Mouse (Mus musculus) yolk sac, embryonic 10.5 days (tissue): ENCODE measurements at regions not wholly inside any gene's neighbourhood (a gene's known extent, or its start where the extent isn't known, plus 50 kb on each side); places are given as distances from the start of the nearest gene placed in this dataset.

Source experiments
- DNase-seq: peaks from one replicate; pipeline ENCODE4 v3.0.0-alpha.2; 2017; ENCODE audit warnings: low spot score

GRCm38 (mm10) chr5:51762352-51762751 lies 194.8 kb upstream of the Ppargc1a start:
- no peak for DNase-seq

- no peak for DNase-seq
These were observed 190.8 kb upstream of the Ppargc1a start for GRCm38 (mm10) chr5:51758289-51758688.

DNA sequence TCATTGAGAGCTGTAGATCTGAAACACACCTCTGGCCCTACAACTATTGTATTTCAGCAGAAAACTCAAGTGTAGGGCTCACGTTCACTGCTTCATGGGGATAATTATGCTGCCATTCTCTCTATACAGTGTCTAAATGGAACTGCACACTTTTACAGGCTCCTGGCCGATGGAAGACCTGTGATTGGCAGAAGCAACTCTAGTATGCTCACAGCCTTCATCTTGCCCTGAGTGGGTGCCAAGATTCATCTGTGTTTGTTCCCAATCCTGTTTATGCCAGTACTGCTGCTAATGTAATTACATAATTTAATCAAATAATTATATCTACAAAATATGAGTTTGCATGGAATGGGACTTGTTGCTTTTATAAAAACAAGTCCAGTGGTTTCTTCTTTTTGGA lies 190.3 kb upstream of the Ppargc1a start:
- DNase-seq = no peak

DNA sequence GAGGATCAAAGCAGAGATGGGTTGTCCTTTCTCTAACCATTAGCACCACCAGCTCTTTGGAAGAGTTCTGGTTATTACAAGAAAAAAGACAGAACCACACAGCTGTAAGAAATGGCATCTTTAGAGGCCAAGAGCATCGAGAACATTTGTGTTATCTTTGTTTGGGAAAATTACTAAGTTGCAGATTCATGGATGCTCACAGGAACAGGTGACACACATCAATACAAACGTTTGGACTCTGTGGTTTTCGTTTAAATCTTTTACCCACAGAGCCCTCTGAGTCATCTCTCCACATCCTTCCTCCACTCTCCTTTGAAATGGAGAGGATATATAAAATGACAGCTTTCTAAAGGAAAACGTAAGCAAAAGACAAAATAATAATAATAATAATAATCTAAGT lies 184.5 kb upstream of the Ppargc1a start:
- DNase-seq = no peak

DNA sequence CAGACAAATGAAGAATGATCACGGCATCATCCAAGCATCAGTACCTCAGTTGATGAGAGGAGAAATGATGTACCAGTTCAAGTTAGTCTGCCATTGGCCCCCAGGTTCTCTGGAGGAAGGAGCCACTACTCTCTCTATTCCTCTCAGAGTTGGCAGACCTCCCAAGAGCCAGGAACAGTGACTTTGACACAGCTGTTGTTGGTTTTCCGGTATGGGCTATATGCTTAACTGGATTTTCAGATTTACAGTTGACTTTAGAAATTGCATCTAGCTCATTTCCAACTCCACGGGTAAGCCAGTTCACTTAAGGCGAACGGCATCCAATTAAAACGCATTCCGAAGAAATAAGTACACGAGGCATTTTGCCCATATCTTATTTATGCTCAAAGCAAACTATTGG lies 182.9 kb upstream of the Ppargc1a start:
- no peak for DNase-seq

GRCm38 (mm10) chr5:51740893-51741292 lies 173.4 kb upstream of the Ppargc1a start:
- no peak for DNase-seq

GRCm38 (mm10) chr5:51730241-51730640 lies 162.7 kb upstream of the Ppargc1a start:
- DNase-seq = no peak

DNA sequence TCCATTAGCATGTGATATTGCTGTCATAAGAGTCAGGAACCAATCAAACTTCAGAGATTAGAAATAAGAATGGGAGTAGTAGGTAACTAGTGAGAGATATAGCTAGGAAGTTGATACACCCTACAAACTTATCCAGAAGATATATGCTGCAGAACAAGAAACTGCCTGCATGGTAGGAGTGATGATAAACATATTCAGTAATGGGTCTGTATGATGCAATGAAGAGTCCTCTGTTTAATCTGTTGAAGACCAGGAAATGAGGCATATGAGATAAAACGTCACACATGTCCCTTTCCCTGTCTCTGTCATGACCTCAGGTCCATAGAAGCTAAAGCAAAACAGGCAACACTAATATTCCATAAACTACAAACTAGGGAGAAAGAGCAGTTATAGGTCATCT lies 162.2 kb upstream of the Ppargc1a start:
- no peak for DNase-seq

DNA sequence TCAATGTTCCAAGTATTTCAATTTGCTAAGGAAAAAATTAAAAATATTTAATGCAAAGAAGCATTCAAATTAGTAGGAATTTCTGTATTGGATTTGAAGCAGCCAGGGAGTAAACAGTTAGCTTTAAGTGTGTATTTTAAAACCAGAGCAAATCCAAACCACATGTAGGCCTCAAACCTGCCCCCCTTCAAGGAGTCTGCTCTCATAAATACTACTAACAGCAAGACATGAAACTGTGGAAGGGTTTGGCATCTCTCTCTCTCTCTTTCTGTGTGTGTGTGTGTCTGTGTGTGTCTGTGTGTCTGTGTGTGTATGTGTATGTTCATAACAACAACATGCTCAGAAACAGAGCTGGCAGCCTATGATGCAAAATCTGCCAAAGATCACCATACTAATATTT lies 159.2 kb upstream of the Ppargc1a start:
- DNase-seq = no peak

GRCm38 (mm10) chr5:51718911-51719310 lies 151.4 kb upstream of the Ppargc1a start:
- DNase-seq = no peak

GRCm38 (mm10) chr5:51718451-51718850 lies 150.9 kb upstream of the Ppargc1a start:
- DNase-seq = no peak

- DNase-seq = no peak
These were observed 144.5 kb upstream of the Ppargc1a start for GRCm38 (mm10) chr5:51711860-51712560.

DNA sequence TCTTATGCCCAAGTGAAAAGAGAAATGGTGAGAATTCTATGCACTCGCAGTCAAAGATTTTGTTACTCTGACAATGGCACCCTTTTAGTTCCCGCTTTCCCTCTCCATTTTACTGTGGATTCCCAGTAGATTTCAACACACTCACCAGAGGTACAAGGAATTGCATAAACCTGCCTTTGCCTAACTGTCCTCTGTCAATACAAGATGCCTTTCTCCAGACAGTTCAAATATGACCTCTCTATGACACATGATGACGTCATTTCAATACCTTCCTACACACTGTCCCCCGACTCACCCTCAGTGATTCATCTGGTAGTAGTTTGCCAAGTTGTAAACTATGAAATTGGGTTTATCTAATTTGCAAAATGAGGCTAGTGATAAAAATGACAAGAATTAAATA lies 143.1 kb upstream of the Ppargc1a start:
- no peak for DNase-seq

DNA sequence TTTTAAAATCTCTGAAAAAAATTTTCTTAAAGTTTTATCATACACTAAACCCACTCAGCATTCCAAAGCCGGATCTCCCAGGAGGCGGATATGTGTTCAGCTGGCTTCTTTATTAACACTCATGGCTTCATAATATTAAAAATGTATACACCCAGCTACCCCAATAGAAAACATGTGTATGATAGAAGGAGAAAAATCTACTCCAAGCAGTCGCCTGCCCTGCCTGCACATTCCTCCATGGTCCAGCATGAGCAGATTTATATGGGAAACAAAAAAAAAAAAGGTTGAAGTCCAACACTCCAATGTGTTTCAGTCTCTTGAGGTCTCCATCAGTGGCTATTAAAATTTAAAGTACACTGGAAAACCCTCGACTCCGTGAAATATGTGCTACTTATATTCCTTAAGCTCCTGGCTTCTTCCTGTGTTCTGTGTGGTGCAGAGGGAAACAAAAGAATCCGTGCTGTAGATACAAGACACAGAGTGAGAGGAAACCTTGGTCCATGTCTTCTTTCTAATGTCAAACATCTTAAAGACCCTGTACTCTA lies 142.0 kb upstream of the Ppargc1a start:
- DNase-seq = no peak

DNA sequence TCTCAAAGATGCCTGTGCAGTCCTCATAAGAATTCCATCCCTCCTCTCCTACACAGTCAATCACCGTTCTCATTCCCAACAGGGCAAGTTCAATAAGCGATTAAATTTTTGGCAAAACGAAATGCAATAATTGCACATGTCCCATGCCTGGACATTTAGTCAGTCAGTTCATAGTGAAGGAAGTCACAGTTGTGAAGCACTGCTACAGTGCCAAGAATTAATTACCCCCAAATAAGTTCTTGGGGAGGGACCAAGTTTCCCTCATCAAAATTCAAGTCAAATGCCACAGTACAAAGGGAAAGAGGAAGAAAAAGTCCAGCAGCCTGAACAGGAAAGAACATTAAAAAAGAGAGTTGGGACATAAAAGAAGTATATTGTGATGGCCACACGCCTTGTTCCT lies 112.4 kb upstream of the Ppargc1a start:
- no peak for DNase-seq

- no peak for DNase-seq
These were observed 103.7 kb upstream of the Ppargc1a start for GRCm38 (mm10) chr5:51671190-51671589.

- DNase-seq = no peak
These were observed 97.7 kb upstream of the Ppargc1a start for GRCm38 (mm10) chr5:51665241-51665640.

GRCm38 (mm10) chr5:51658232-51658896 lies 90.8 kb upstream of the Ppargc1a start:
- DNase-seq = no peak

DNA sequence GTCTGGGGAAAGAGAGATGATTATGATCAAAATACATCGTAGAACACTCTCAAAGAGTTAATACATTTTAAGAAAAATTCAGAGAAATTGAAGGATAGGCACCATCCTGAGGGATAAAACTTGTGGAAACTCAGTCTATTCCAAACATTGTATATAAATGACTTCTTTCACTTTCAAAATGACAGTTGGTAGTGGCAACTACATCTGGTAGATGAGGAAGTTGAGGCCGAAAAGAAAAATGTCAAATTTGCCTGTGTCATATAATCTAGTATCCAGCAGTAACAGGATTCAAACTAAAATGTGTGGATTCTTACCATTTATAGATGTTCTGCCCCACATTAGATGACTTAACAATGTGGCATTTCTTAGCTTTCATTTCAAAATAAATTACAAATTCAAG lies 86.0 kb upstream of the Ppargc1a start:
- DNase-seq = no peak

- DNase-seq = no peak
These were observed 56.9 kb upstream of the Ppargc1a start for GRCm38 (mm10) chr5:51624400-51624799.
